24 mouse cellular contexts compared by ENCODE assay signal in the genomic region with DNA sequence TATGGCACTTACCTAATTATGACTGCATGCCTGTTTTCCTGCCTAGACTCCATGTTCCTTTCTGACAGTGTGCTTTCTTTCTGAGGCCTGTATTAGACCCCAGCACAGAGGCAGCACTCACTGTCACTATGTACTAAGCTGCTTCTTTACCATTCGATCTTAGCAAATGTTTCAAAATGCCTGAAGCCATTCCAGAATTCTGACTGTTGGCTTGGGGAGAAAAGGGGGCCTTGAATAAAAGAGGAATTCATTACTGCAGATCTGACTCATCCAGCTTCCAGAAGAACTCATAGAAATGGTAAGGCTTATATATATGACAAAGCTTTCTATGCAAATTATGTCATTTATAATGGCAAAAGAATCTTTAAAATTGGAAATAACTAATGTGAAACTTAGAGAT. TPM values are rescaled to one million over a fixed set of nuclear protein-coding genes. Genes with fewer than 3 reads are reported as not detected.
A peak's percentile ranks its signal among the peaks of the same experiment; 100 is the strongest.
DNase-seq lines count a peak whose midpoint lies in the region; ATAC-seq and TF ChIP-seq lines count a peak whose summit lies in the region.
"Had no signal": no experiment of that assay in that cellular context is flagged by ENCODE, and none has a peak within 500 bp of the region (broad histone marks: within the 10 kb centered on the region; RNA-seq: fewer than 3 reads in every experiment).

No protein-coding gene starts in this region.

- intact Hi-C loops in gastrocnemius, adult 2 months (cut with DNase I): no loop called here

- peak overlapping the region; percentile 20; the same call in 1 of the 2 replicates for H3K27ac ChIP-seq in gastrocnemius, adult 2 months
- H3K27ac ChIP-seq in layer of hippocampus, adult 2 months: peak overlapping the region; percentile 51; the same call in 1 of the 2 replicates
- H3K27ac ChIP-seq in neural tube, embryonic 13.5 days (replicated peaks): no peak overlapping the region
- H3K27ac ChIP-seq in embryonic fibroblast, embryonic 13.5 days (ENCODE audit: insufficient read depth, low read length): peak overlapping the region; percentile 97
- H3K27ac ChIP-seq: forebrain, embryonic 12.5 days; heart, adult 2 months; heart, embryonic 10.5 days; heart, embryonic 13.5 days; hindbrain, embryonic 10.5 days; hindbrain, embryonic 14.5 days had no signal

- H3K36me3 ChIP-seq in neural tube, embryonic 13.5 days: no peaks in the 10 kb centered on the region
- H3K36me3 ChIP-seq: forebrain, embryonic 12.5 days had no signal

- no peak for ATAC-seq in neural tube, embryonic 13.5 days (ENCODE audit: low read depth)
- ATAC-seq: CD4-positive, CD25-positive, alpha-beta regulatory T cell, adult 4 months; forebrain, embryonic 16.5 days; intestine, postnatal 0 days; Patski had no signal

- no peaks in the 10 kb centered on the region for H3K27me3 ChIP-seq in neural tube, embryonic 13.5 days
- H3K27me3 ChIP-seq: forebrain, embryonic 12.5 days; heart, embryonic 13.5 days; Patski had no signal

- no peak overlapping the region for H3K4me2 ChIP-seq in neural tube, embryonic 13.5 days
- H3K4me2 ChIP-seq: forebrain, embryonic 12.5 days; heart, embryonic 13.5 days; hindbrain, embryonic 14.5 days had no signal

- no peaks in the 10 kb centered on the region for H3K9me3 ChIP-seq in neural tube, embryonic 13.5 days
- H3K9me3 ChIP-seq: forebrain, embryonic 12.5 days; heart, embryonic 10.5 days; heart, embryonic 13.5 days; hindbrain, embryonic 10.5 days had no signal

- no peak overlapping the region for H3K4me3 ChIP-seq in gastrocnemius, adult 2 months
- H3K4me3 ChIP-seq in layer of hippocampus, adult 2 months: no peak overlapping the region
- no peak overlapping the region for H3K4me3 ChIP-seq in neural tube, embryonic 13.5 days
- no peak overlapping the region for H3K4me3 ChIP-seq in embryonic fibroblast, embryonic 13.5 days (ENCODE audit: insufficient read depth, low read length)
- H3K4me3 ChIP-seq: forebrain, embryonic 12.5 days; heart, adult 2 months; heart, embryonic 10.5 days; heart, embryonic 13.5 days; hindbrain, embryonic 10.5 days had no signal

- DNase-seq in gastrocnemius, adult 2 months: no peak
- no peak for DNase-seq in gastrocnemius, adult 18-20 months (ENCODE audit: low spot score)
- no peak for DNase-seq in layer of hippocampus, adult 2 months (ENCODE audit: low spot score in 2 of 2)
- DNase-seq in layer of hippocampus, postnatal 36 days: no peak
- DNase-seq in neural tube, embryonic 10.5 days (ENCODE audit: extremely low spot score, low spot score): no peak
- no peak for DNase-seq in kidney, postnatal 25 days
- DNase-seq: adrenal gland, postnatal 10 days; adrenal gland, postnatal 36 days; cerebellum, adult 18-20 months; cerebellum, adult 9-10 months; cerebellum, postnatal 14 days; gastrocnemius, postnatal 25 days; heart, adult 2 months had no signal

- no peak for TF ChIP-seq CTCF in gastrocnemius, adult 2 months (IDR thresholded peaks at IDR 0.05)
- no peak for TF ChIP-seq CTCF in layer of hippocampus, adult 2 months (conservative IDR thresholded peaks at IDR 0.05)
- no peak for TF ChIP-seq CTCF in embryonic fibroblast, embryonic 13.5 days (IDR thresholded peaks at IDR 0.05; ENCODE audit: borderline replicate concordance, insufficient read depth, low read length)

- peaks cover 46% of the 10 kb centered on the region for H3K4me1 ChIP-seq in neural tube, embryonic 13.5 days (replicated peaks)
- peaks cover 31% of the 10 kb centered on the region for H3K4me1 ChIP-seq in embryonic fibroblast, embryonic 13.5 days (ENCODE audit: control insufficient read depth, insufficient read depth, low read length)

- 79% methylated on average over 1 of the region's 1 CpGs for WGBS in neural tube, embryonic 13.5 days

- no peak for TF ChIP-seq POLR2A in embryonic fibroblast, embryonic 13.5 days (IDR thresholded peaks at IDR 0.05; ENCODE audit: low read depth, low read length)

- 0 out of 2 replicates have a peak overlapping the region, but pooled peaks have one; percentile 12 for H3K9ac ChIP-seq in neural tube, embryonic 13.5 days
- H3K9ac ChIP-seq: forebrain, embryonic 12.5 days; hindbrain, embryonic 14.5 days had no signal

RNA-seq across cellular contexts. Expression of gene Atl1, which starts 4.1 kb away (rescaled TPM):
- 1 to 10 TPM; 2.1 to 2.2 TPM for total RNA-seq in gastrocnemius, adult 2 months (2021)
- total RNA-seq in gastrocnemius, adult 18-20 months (2021): 1 to 10 TPM; 1.6 to 3.1 TPM
- 100 to 1,000 TPM; 195 TPM for total RNA-seq in layer of hippocampus, adult 2 months (2021)
- total RNA-seq in layer of hippocampus, postnatal 36 days (2021): 100 to 1,000 TPM; 186 to 198 TPM
- polyA plus RNA-seq in neural tube, embryonic 13.5 days (2015; fragmentation: Nextera tagmentation; extraction: Ambion mirVana): 111 and 115 TPM in 2 replicates
- 10.4 and 11.5 TPM in 2 replicates for polyA plus RNA-seq in embryonic fibroblast, embryonic 13.5 days (2011; ENCODE audit: insufficient read length, low read depth, missing spikeins)

RNA-seq across cellular contexts. Expression of gene Map4k5, which starts 4.7 kb away (rescaled TPM):
- total RNA-seq in gastrocnemius, adult 2 months (2021): 10 to 100 TPM; 22.9 to 25.9 TPM
- total RNA-seq in gastrocnemius, adult 18-20 months (2021): 10 to 100 TPM; 21.9 to 23.2 TPM
- total RNA-seq in layer of hippocampus, adult 2 months (2021): 10 to 100 TPM; 44.2 to 47.7 TPM
- 10 to 100 TPM; 46.8 to 50.3 TPM for total RNA-seq in layer of hippocampus, postnatal 36 days (2021)
- 30.7 and 33.4 TPM in 2 replicates for polyA plus RNA-seq in neural tube, embryonic 13.5 days (2015; fragmentation: Nextera tagmentation; extraction: Ambion mirVana)
- polyA plus RNA-seq in embryonic fibroblast, embryonic 13.5 days (2011; ENCODE audit: insufficient read length, low read depth, missing spikeins): 74.9 and 92.9 TPM in 2 replicates

Comparison
In these comparisons a context has a peak if more than half of its experiments do, and no peak if none do; other contexts are left out.
1. RNA of gene Atl1, which starts 4.1 kb away (total RNA-seq): 186 to 198 TPM in layer of hippocampus, postnatal 36 days and 195 TPM in layer of hippocampus, adult 2 months; 1.6 to 3.1 TPM in gastrocnemius, adult 18-20 months and 2.1 to 2.2 TPM in gastrocnemius, adult 2 months; every median in the first group is over 10 times any median in the second.